Mouse (Mus musculus) ES-Bruce4 (cell line): ENCODE measurements at regions not wholly inside any gene's neighbourhood (a gene's known extent, or its start where the extent isn't known, plus 50 kb on each side); places are given as distances from the start of the nearest gene placed in this dataset.

Experiments
- CTCF ChIP-seq: IDR thresholded peaks from one replicate; pipeline ENCODE4 v1.8.1; 2011; ENCODE audit warnings: low read depth, low read length
- EP300 ChIP-seq: IDR thresholded peaks from 2 replicates; pipeline ENCODE4 v1.6.1; 2011; ENCODE audit warnings: low read depth, low read length; ENCODE audit not compliant: insufficient read depth
- POLR2A ChIP-seq: IDR thresholded peaks from one replicate; pipeline ENCODE4 v1.8.1; 2011; ENCODE audit warnings: low read length; ENCODE audit not compliant: insufficient read depth

DNA sequence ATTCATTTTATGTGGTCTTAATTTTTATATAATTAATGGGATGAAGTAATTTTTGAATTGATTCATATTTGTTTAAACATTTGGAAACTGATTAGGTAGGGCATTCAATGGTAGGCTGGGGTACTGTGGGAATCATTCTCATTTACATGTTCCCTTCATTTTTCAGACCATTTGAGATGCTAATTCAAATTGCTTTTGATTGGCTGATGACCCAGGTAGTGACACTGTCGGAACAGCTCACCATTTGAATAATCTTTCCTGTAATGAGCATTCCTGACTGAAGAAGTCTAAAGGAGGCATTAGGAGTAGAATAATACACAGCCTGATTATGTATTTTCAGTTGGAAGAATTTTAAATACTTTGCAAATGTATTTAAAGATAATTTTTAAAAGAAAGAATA, 457.2 kb upstream of the G6pd2 start:
- TF ChIP-seq CTCF (no peak), POLR2A (no peak), EP300 (no peak)
